Mouse (Mus musculus) heart, embryonic 13.5 days (tissue): ENCODE data around the gene Serinc3. TPM values are rescaled to one million over a fixed set of nuclear protein-coding genes. Genes with fewer than 3 reads are reported as not detected.

Source experiments
- ATAC-seq: fragments of 200-750 bp; cut with Nextera tagmentation; 2 replicates; pipeline ENCODE4 v1.8.0; 2017; ENCODE audit warnings: moderate TSS enrichment; ENCODE audit not compliant: insufficient number of reproducible peaks, low FRiP score, low TSS enrichment; ENCODE audit errors: extremely low read depth
- H3K27ac ChIP-seq: fragments of 300-500 bp; sonication (generic); replicated peaks from 2 replicates; pipeline ENCODE4 v1.5.1; 2015; ENCODE audit warnings: moderate library complexity, mild to moderate bottlenecking, inconsistent platforms
- H3K27me3 ChIP-seq: fragments of 300-500 bp; sonication (generic); replicated peaks from 2 replicates; pipeline ENCODE4 v1.6.1; 2015; ENCODE audit warnings: mild to moderate bottlenecking, inconsistent platforms
- H3K36me3 ChIP-seq: fragments of 300-500 bp; sonication (generic); 2 replicates; pipeline ENCODE4 v1.6.1; 2015; ENCODE audit warnings: mild to moderate bottlenecking, inconsistent platforms
- H3K4me1 ChIP-seq: fragments of 300-500 bp; sonication (generic); 2 replicates; pipeline ENCODE4 v1.6.1; 2015; ENCODE audit warnings: inconsistent platforms
- H3K4me2 ChIP-seq: fragments of 300-500 bp; sonication (generic); 2 replicates; pipeline ENCODE4 v1.6.1; 2015; ENCODE audit warnings: inconsistent platforms, mild to moderate bottlenecking, moderate library complexity
- H3K4me3 ChIP-seq: fragments of 300-500 bp; sonication (generic); 2 replicates; pipeline ENCODE4 v1.5.1; 2015; ENCODE audit warnings: moderate library complexity, mild to moderate bottlenecking, inconsistent platforms
- H3K9ac ChIP-seq: fragments of 300-500 bp; sonication (generic); 2 replicates; pipeline ENCODE4 v1.6.1; 2015; ENCODE audit warnings: inconsistent platforms, mild to moderate bottlenecking, moderate library complexity
- H3K9me3 ChIP-seq: fragments of 300-500 bp; sonication (generic); 2 replicates; pipeline ENCODE4 v1.6.1; 2016; ENCODE audit warnings: inconsistent platforms
- WGBS: fragments of 180-500 bp; shearing (Covaris S2); methylation state at CpG from one replicate; pipeline ENCODE4 v1.1.7; 2015; ENCODE audit warnings: mixed read lengths; 5-methylcytosine and 5-hydroxymethylcytosine counted together
- polyA plus RNA-seq: library from polyadenylated mRNA; unstranded; fragments of >200 nt; fragmentation: Nextera tagmentation; extraction: Ambion mirVana; gene quantifications from 2 replicates; pipeline ENCODE4 v1.2.1, GENCODE M21; 2015

The Serinc3 gene
- polyA plus RNA-seq, 1 experiment from 2014 or later = 50.1 TPM

DNA sequence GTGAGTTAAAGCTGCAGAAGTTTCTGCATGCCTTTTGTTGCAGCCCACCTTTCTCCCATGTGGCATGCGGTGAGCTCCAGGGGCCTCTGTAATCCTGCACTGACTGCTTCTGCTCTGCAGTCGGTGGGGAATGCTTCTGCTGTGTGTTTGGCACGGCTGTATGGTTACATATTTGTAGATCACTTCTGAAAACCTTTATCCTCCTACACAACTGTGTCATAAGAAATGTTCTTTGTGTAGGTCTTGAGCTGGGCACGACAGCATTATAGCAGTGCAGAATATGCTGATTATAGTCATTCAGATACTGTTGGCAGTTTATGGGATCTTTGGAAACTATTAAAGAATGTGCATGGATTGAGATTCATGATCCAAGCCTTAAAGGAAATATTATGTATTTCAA lies 40.4 kb upstream of the Serinc3 start:
- ATAC-seq = no peak
- 20% methylated on average over 4 of the region's 4 CpGs for WGBS
- 0 out of 2 replicates have a peak, but pooled peaks cover 9% of the 10 kb centered on the region for H3K36me3 ChIP-seq
- H3K27ac ChIP-seq = peak overlapping the region; percentile 99
- no peaks in the 10 kb centered on the region for H3K9me3 ChIP-seq
- H3K4me3 ChIP-seq = no peak overlapping the region
- peak overlapping the region; percentile 65 for H3K9ac ChIP-seq
- H3K4me1 ChIP-seq = peaks cover 83% of the 10 kb centered on the region
- H3K4me2 ChIP-seq = peak overlapping the region; percentile 56
- no peaks in the 10 kb centered on the region for H3K27me3 ChIP-seq

DNA sequence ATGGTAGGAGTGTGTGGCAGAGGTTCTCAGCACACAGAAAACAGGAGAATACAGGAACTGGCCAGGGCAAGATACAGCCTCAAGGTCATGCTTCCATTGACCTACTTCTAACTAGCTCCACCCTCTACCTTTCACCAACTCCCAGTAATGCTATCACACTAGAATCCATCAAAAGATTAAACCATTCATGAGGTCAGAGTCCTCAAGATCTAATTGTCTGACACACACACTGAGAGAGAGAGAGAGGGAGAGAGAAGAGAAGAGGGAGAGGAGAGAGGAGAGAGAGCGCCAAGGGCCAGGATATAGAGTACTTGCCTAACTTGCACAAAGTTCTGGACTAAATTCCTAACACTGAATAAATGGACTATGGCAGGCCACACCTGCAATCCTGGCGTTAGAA lies 37.4 kb upstream of the Serinc3 start:
- H3K4me2 ChIP-seq = no peak overlapping the region
- 0 out of 2 replicates have a peak, but pooled peaks cover 9% of the 10 kb centered on the region for H3K36me3 ChIP-seq
- no peak overlapping the region for H3K4me3 ChIP-seq
- 79% methylated on average over 2 of the region's 2 CpGs for WGBS
- H3K27ac ChIP-seq = peak overlapping the region; percentile 58
- H3K4me1 ChIP-seq = peaks cover 53% of the 10 kb centered on the region
- ATAC-seq = no peak
- no peaks in the 10 kb centered on the region for H3K27me3 ChIP-seq
- no peak overlapping the region for H3K9ac ChIP-seq
- no peaks in the 10 kb centered on the region for H3K9me3 ChIP-seq

DNA sequence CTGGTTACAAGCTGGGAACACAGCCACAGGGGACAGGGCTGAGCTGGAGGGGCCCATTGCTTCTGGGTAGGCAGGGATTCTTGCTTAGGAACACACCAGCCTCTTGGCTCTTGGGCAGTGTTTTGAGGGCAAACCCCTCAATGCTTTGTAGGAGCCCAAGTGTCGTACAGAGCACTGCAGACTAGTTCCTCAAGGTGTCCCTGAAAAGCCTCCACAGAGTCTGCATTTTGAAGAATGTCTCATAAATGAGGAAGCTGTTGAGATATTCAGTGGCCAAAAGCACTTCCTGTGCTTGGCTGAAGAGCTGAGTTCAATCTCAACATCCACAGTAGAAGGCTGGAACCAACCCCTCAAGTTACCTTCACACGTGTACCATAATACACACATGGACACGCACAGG lies 31.8 kb upstream of the Serinc3 start:
- Histone ChIP-seq H3K4me2 (no peak overlapping the region), H3K9ac (peak overlapping the region; percentile 64; the same call in 1 of the 2 replicates), H3K9me3 (no peaks in the 10 kb centered on the region), H3K36me3 (0 out of 2 replicates have a peak, but pooled peaks cover 9% of the 10 kb centered on the region), H3K27ac (peak overlapping the region; percentile 86), H3K27me3 (no peaks in the 10 kb centered on the region), H3K4me3 (no peak overlapping the region), H3K4me1 (peaks cover 51% of the 10 kb centered on the region)
- ATAC-seq = no peak
- 83% methylated on average over 3 of the region's 3 CpGs for WGBS

DNA sequence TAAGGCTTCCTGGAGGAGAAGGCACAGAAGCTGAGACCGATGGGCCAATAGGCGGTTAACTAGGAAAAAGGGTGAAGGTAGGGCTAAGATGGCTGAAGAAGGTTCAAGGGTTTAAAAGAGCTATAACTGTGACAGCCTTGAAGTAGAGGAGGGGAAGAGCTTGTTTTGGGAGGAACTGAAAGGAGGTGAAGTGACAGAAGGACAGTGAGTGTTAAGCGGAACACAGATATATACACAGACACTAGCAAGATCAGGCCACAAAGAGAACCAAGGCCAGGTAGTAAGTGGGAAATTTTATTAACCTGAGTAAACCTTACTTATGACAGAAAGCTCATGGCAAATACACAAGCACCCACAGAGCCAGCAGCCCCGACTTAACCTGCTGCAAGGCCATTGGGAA lies 31.4 kb upstream of the Serinc3 start:
- Histone ChIP-seq H3K4me1 (peaks cover 51% of the 10 kb centered on the region), H3K36me3 (0 out of 2 replicates have a peak, but pooled peaks cover 8% of the 10 kb centered on the region), H3K9ac (peak overlapping the region; percentile 64; the same call in 1 of the 2 replicates), H3K27ac (peak overlapping the region; percentile 86), H3K4me2 (peak overlapping the region; percentile 36; the same call in 1 of the 2 replicates), H3K9me3 (no peaks in the 10 kb centered on the region), H3K27me3 (no peaks in the 10 kb centered on the region), H3K4me3 (no peak overlapping the region)
- ATAC-seq = no peak
- 83% methylated on average over 4 of the region's 4 CpGs for WGBS

DNA sequence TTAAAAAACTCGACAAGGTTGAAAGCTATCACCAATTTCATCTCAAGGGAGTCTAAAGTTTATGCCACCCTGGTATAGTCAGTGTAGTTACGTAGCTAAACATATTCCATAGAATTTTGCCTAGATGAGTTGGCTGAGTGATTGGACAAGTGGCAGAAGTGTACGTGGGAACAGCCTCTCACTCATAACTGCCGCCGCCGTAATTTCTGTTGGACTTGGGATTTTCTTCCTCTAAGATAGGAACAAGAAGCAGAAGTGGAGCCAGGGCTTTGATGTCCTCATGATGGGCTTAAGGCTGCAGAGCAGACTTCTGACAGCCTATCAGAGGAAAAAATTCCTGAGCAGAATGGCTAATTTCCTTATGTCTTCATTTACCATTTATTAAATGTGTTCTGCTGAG lies 30.7 kb upstream of the Serinc3 start:
- Histone ChIP-seq H3K4me2 (peak overlapping the region; percentile 36), H3K27me3 (no peaks in the 10 kb centered on the region), H3K4me1 (peaks cover 56% of the 10 kb centered on the region), H3K9ac (peak overlapping the region; percentile 64; the same call in 1 of the 2 replicates), H3K9me3 (no peaks in the 10 kb centered on the region), H3K27ac (peak overlapping the region; percentile 86), H3K4me3 (no peak overlapping the region), H3K36me3 (0 out of 2 replicates have a peak, but pooled peaks cover 2% of the 10 kb centered on the region)
- WGBS = 40% methylated on average over 6 of the region's 6 CpGs
- ATAC-seq = no peak

DNA sequence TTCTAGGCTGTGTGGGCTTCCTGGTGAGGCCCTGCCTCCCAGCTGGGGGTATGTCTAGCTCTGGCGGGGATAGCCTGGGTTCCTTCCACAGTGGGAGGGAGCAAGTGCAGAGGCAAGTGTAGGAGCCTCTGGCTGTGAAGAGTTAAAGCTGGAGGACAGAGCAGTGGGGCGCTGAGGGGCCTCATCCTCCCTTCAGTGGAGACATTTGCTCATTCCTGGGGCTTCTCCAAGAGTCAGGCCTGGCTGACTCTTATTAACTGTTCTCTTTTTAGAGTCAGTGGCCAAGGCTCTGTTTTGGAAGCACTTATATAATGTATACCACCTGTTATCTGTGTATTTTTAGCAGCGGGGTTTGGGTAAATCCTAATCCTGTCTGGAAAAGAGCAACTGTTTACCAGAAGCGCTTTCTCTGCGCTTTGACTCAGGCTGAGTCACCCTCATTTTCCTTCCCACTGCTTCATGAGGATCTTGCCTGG lies 30.3 kb upstream of the Serinc3 start:
- H3K27ac ChIP-seq = peak overlapping the region; percentile 86
- H3K9me3 ChIP-seq = no peaks in the 10 kb centered on the region
- H3K4me1 ChIP-seq = peaks cover 59% of the 10 kb centered on the region
- ATAC-seq = peak; percentile 45; the same call in 1 of the 2 replicates
- H3K36me3 ChIP-seq = no peaks in the 10 kb centered on the region
- WGBS = 21% methylated on average over 5 of the region's 5 CpGs
- no peak overlapping the region for H3K4me3 ChIP-seq
- peak overlapping the region; percentile 64 for H3K9ac ChIP-seq
- H3K27me3 ChIP-seq = no peaks in the 10 kb centered on the region
- peak overlapping the region; percentile 36 for H3K4me2 ChIP-seq

DNA sequence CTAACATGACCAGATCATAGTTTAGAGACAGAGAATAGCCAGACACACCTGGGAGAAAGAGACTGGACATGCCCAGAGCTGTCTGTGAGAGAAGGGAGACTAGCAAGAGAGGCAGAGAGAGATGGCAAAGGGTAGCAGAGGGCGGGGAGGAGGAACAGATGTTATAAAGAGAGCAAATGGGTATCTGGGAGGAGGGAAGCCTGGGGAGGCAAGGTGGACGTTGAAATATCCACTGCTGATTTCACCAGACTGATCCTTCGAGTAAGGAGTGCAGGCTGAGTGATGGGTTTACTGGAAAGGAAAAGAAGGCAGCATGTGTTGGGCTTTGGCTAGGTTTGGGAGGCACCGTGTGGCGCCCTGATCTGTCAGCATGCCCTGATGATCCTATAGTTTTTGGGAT lies 29.5 kb upstream of the Serinc3 start:
- Histone ChIP-seq H3K4me1 (peaks cover 59% of the 10 kb centered on the region), H3K9me3 (no peaks in the 10 kb centered on the region), H3K4me2 (peak overlapping the region; percentile 36; the same call in 1 of the 2 replicates), H3K27ac (peak overlapping the region; percentile 86), H3K9ac (peak overlapping the region; percentile 64; the same call in 1 of the 2 replicates), H3K36me3 (no peaks in the 10 kb centered on the region), H3K4me3 (no peak overlapping the region), H3K27me3 (no peaks in the 10 kb centered on the region)
- no peak for ATAC-seq
- 69% methylated on average over 5 of the region's 5 CpGs for WGBS

DNA sequence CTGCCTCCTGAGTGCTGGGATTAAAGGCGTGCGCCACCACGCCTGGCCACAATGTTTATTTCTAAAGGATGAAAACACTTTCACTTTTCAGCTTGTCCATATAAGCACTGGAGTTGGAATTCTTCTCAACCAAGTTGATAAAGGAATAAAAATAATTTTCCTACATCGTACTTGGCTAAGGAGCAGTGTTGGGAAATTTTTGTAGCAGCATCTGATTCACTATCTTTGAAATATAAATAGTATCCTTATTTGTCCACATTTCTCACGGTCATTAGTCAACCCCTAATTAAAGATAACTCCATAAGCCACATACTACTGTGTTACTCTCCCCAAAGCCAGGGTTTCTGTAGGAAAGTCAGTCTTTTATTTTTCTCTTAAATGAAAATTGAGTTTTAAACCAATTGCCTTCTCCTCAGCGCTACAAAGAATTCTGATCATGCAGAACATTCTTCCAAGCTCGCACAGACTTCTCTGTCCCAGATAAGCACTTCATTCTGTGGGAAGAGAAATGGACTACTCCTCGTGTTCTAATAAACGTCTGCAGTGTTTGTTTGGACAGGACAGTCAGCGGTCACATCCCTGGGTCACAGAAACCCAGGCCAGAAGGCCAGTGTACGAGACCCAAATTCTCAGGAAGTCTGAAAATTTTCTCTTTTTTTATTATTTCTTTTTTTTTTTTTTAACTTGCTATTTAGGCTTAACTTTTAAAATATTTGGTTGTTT lies 26.1 kb upstream of the Serinc3 start:
- Histone ChIP-seq H3K9me3 (no peaks in the 10 kb centered on the region; the same call in 1 of the 2 replicates), H3K36me3 (peaks cover 7% of the 10 kb centered on the region), H3K27ac (peak overlapping the region; percentile 86), H3K27me3 (no peaks in the 10 kb centered on the region), H3K4me1 (peaks cover 48% of the 10 kb centered on the region), H3K9ac (0 out of 2 replicates have a peak overlapping the region, but pooled peaks have one; percentile 14), H3K4me2 (peak overlapping the region; percentile 42), H3K4me3 (no peak overlapping the region)
- no peak for ATAC-seq
- 41% methylated on average over 11 of the region's 11 CpGs for WGBS

DNA sequence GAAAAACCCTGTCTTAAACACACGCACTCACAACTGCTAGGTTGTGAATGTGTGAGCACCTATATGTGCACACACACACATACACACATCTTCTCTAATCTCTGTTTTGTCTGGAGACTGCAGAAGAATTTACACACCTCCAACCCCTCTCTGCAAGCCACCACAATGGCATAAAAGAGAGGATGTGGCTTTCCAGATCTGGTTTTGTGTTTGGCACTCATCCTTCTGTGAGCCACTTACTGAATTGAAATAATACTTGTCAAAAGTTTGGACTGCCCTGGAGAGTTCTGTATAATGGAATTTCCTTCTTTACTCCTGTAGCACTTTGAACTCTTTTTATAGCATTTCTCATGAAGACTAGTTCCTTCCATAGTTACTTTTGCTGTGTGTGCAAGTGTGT lies 22.1 kb upstream of the Serinc3 start:
- H3K36me3 ChIP-seq = peaks cover 13% of the 10 kb centered on the region
- ATAC-seq = no peak
- 87% methylated on average over 1 of the region's 1 CpGs for WGBS

DNA sequence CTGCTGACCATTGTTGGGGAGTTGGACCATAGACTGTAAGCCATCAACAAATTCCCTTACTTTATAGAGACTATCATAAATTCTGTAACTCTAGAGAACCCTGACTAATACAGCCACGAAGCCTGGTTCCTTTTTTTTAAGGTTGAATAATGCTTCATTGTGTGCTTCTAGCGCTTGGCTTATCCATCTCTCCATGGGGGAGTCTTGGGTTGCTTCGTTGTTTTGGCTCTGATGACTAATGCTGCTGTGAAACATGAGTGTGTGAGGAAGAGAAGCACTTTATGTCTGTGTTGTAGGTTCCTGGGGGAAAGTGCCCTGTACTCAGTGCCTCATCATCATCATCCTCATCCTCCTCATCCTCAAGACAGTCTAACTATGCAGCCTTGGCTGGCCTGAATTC lies 19.0 kb upstream of the Serinc3 start:
- no peak overlapping the region for H3K9ac ChIP-seq
- no peaks in the 10 kb centered on the region for H3K27me3 ChIP-seq
- no peak overlapping the region for H3K4me3 ChIP-seq
- H3K36me3 ChIP-seq = peaks cover 13% of the 10 kb centered on the region
- H3K27ac ChIP-seq = 0 out of 2 replicates have a peak overlapping the region, but pooled peaks have one; percentile 34
- H3K9me3 ChIP-seq = no peaks in the 10 kb centered on the region; the same call in 1 of the 2 replicates
- no peak overlapping the region for H3K4me2 ChIP-seq
- WGBS = 72% methylated on average over 3 of the region's 3 CpGs
- no peak for ATAC-seq
- peaks cover 65% of the 10 kb centered on the region for H3K4me1 ChIP-seq

More for the DNA sequence above, 22.1 kb upstream of the Serinc3 start:
- Histone ChIP-seq H3K9ac (no peak overlapping the region), H3K4me2 (no peak overlapping the region), H3K27ac (no peak overlapping the region), H3K4me3 (no peak overlapping the region), H3K9me3 (no peaks in the 10 kb centered on the region; the same call in 1 of the 2 replicates), H3K27me3 (no peaks in the 10 kb centered on the region), H3K4me1 (peaks cover 51% of the 10 kb centered on the region)

DNA sequence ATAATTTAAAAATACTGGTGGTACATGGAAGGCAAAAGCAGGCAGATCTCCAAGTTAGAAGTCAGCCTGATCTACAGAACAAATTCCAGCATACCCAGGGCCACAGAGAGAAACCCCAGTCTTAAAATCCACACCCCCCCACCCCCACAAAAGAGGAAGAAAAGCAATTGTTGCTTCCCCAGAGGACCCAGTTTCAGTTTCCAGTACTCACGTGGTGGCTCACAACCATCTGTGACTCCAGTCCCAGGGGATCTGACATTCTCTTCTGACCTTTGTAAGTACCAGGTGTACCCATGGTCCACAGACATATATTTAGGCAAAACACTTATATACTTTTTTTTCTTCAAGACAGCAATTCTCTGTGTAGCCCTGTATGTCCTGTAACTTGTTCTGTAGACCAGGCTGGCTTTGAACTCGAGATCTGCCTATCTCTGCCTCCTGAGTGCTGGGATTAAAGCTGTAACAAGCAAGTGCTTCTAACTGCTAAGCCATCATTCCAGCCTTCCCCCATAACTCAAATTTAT lies 17.8 kb upstream of the Serinc3 start:
- H3K4me1 ChIP-seq = peaks cover 66% of the 10 kb centered on the region
- H3K27me3 ChIP-seq = no peaks in the 10 kb centered on the region
- 63% methylated on average over 2 of the region's 2 CpGs for WGBS

More for the DNA sequence above, 17.8 kb upstream of the Serinc3 start:
- no peak overlapping the region for H3K4me3 ChIP-seq
- H3K9ac ChIP-seq = no peak overlapping the region
- no peak for ATAC-seq
- no peak overlapping the region for H3K4me2 ChIP-seq
- no peaks in the 10 kb centered on the region; the same call in 1 of the 2 replicates for H3K9me3 ChIP-seq
- no peak overlapping the region for H3K27ac ChIP-seq
- H3K36me3 ChIP-seq = peaks cover 13% of the 10 kb centered on the region
